Mouse (Mus musculus): ENCODE data around the gene Slc25a35. TPM values are rescaled to one million over a fixed set of nuclear protein-coding genes. Genes with fewer than 3 reads are reported as not detected.

Slc25a35 gene
- total and polyA plus RNA-seq, 3 experiments, result 3.3 to 4.9 TPM; not detected in 1

- TF ChIP-seq TAL1 (IDR thresholded peaks at IDR 0.05; ENCODE audit: low read length), result no peak
- no peak for TF ChIP-seq CHD1 (IDR thresholded peaks at IDR 0.05; ENCODE audit: low read depth, low read length)
- peak; percentile 99 for TF ChIP-seq E2F4 (IDR thresholded peaks at IDR 0.05; ENCODE audit: borderline replicate concordance, low read depth, low read length)
- TF ChIP-seq MYC (IDR thresholded peaks at IDR 0.05; ENCODE audit: low read depth, low read length), result peak; percentile 90
- TF ChIP-seq ZMIZ1 (IDR thresholded peaks at IDR 0.05; ENCODE audit: low read depth, low read length), result peak; percentile 94
- no peak for TF ChIP-seq USF1 (IDR thresholded peaks at IDR 0.05; ENCODE audit: low read depth, low read length)
- no peak for TF ChIP-seq GABPA (IDR thresholded peaks at IDR 0.05; ENCODE audit: low read depth, low read length)
These were observed 47.9 kb downstream of the Slc25a35 start, which contains the start of gene Ctc1 (continued) for GRCm38 (mm10) chr11:69015644-69016441.

DNA sequence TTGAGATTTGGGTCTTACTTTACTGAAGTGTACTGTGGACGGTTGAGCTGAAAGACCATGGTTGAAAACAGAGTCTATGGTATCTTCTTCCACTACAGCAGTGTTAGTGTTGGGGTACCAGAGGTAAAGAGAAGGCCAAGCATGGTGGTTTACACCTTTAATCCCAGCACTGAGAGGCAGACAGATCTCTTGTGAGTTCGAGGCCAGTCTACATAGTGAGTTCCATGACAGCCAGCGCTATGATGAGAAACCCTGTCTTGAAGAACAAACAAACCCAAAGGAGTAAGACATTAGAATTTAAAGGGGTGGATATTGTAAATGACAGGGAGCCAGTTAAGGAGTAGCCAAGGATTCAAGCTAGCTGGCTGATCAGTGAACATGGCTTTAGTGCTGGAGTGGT, 48.8 kb downstream of the Slc25a35 start:
- Histone ChIP-seq H3K27me3 (ENCODE audit: control insufficient read depth in 1 of 2, insufficient read depth in 2 of 2, low read length in 2 of 2) (no peaks in the 10 kb centered on the region), H3K27ac (ENCODE audit: control insufficient read depth, low read depth, low read length) (peak overlapping the region; percentile 98), H3K4me1 (ENCODE audit: control insufficient read depth in 1 of 2, insufficient read depth in 2 of 2, low read length in 2 of 2) (peaks cover 2 to 16% of the 10 kb centered on the region in 2 experiments), H3K79me2 (ENCODE audit: control insufficient read depth, insufficient read depth, low read length, poor library complexity) (peaks cover 15% of the 10 kb centered on the region), H3K36me3 (ENCODE audit: control insufficient read depth in 1 of 2, insufficient read depth in 2 of 2, low read length in 2 of 2) (peaks cover 0 to 11% of the 10 kb centered on the region in 2 experiments; a peak in 2 of 4 replicates), H3K9me3 (replicated peaks; ENCODE audit: insufficient read depth, low read length) (no peaks in the 10 kb centered on the region), H3K4me3 (ENCODE audit: control insufficient read depth in 1 of 2, insufficient read depth in 1 of 2, low read depth in 2 of 2, low read length in 2 of 2) (peak overlapping the region; percentile 52 to 96), H3K9ac (ENCODE audit: control insufficient read depth, low read depth, low read length, poor library complexity, severe bottlenecking) (peak overlapping the region; percentile 97)
- no peak for TF ChIP-seq TAL1 (IDR thresholded peaks at IDR 0.05; ENCODE audit: low read length)
- no peak for TF ChIP-seq MAFK (IDR thresholded peaks at IDR 0.05; ENCODE audit: borderline replicate concordance, low read depth, low read length)
- no peak for TF ChIP-seq TBP (IDR thresholded peaks at IDR 0.05; ENCODE audit: low read depth, low read length)
- no peak for DNase-seq (ENCODE audit: low read depth, low spot score)

DNA sequence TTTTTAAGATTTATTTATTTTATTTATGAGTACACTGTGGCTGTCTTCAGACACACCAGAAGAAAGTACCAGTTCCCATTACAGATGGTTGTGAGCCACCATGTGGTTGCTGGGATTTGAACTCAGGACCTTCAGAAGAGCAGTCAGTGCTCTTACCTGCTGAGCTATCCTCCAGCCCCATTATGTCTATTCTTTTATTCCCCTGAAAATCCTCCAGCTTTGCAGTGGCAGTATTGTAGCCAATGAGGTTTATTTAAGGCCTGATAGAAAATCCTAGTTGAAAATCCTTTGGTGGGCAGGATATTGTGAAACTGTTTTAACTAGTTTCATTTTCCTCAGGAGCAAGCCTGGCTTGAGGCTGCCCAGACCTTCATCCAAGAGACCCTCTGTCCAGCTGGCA, 52.8 kb downstream of the Slc25a35 start:
- no peak for DNase-seq (ENCODE audit: low read depth, low spot score)
- Histone ChIP-seq H3K9me3 (replicated peaks; ENCODE audit: insufficient read depth, low read length) (no peaks in the 10 kb centered on the region), H3K4me3 (ENCODE audit: control insufficient read depth in 1 of 2, insufficient read depth in 1 of 2, low read depth in 2 of 2, low read length in 2 of 2) (no peak overlapping the region), H3K27me3 (ENCODE audit: control insufficient read depth in 1 of 2, insufficient read depth in 2 of 2, low read length in 2 of 2) (no peaks in the 10 kb centered on the region), H3K9ac (ENCODE audit: control insufficient read depth, low read depth, low read length, poor library complexity, severe bottlenecking) (no peak overlapping the region), H3K4me1 (ENCODE audit: control insufficient read depth in 1 of 2, insufficient read depth in 2 of 2, low read length in 2 of 2) (peaks cover 2 to 11% of the 10 kb centered on the region in 2 experiments; a peak in 3 of 4 replicates), H3K27ac (ENCODE audit: control insufficient read depth, low read depth, low read length) (no peak overlapping the region), H3K79me2 (ENCODE audit: control insufficient read depth, insufficient read depth, low read length, poor library complexity) (peaks cover 13% of the 10 kb centered on the region), H3K36me3 (ENCODE audit: control insufficient read depth in 1 of 2, insufficient read depth in 2 of 2, low read length in 2 of 2) (peaks cover 7% of the 10 kb centered on the region in 2 experiments; a peak in 3 of 4 replicates)
- peak; percentile 90 for TF ChIP-seq TBP (IDR thresholded peaks at IDR 0.05; ENCODE audit: low read depth, low read length)
- no peak for TF ChIP-seq BHLHE40 (IDR thresholded peaks at IDR 0.05; ENCODE audit: borderline replicate concordance, low read depth, low read length)

Other genes with a start within 250 kb of the Slc25a35 start
- 59.6 and 70.7 TPM in 2 replicates for gene Ndel1, start 96.3 kb upstream of the Slc25a35 start, total RNA-seq (2012; rRNA removed)
- gene Ndel1, start 96.3 kb upstream of the Slc25a35 start, polyA plus RNA-seq (2012; ENCODE audit: insufficient read depth in 1 of 2, insufficient read length in 2 of 2, low read depth in 1 of 2, low replicate concordance in 2 of 2, missing spikeins in 1 of 2), result 10 to 100 TPM; 55.0 to 61.2 TPM
- gene Rnf222, start 79.6 kb upstream of the Slc25a35 start, total RNA-seq (2012; rRNA removed), result 0.23 TPM in 2 replicates
- under 1 TPM in 1 of 2 experiments, not detected in 1; 0.28 TPM for gene Rnf222, start 79.6 kb upstream of the Slc25a35 start, polyA plus RNA-seq (2012; ENCODE audit: insufficient read depth in 1 of 2, insufficient read length in 2 of 2, low read depth in 1 of 2, low replicate concordance in 2 of 2, missing spikeins in 1 of 2)
- gene Rpl26, start 66.5 kb upstream of the Slc25a35 start, total RNA-seq (2012; rRNA removed), result 5,179 and 5,512 TPM in 2 replicates
- gene Rpl26, start 66.5 kb upstream of the Slc25a35 start, polyA plus RNA-seq (2012; ENCODE audit: insufficient read depth in 1 of 2, insufficient read length in 2 of 2, low read depth in 1 of 2, low replicate concordance in 2 of 2, missing spikeins in 1 of 2), result 1,000 to 10,000 TPM in 1 of 2 experiments, not detected in 1; 3,167 TPM
- not detected in 2 replicates for gene Odf4, start 41.0 kb upstream of the Slc25a35 start, total RNA-seq (2012; rRNA removed)
- not detected for gene Odf4, start 41.0 kb upstream of the Slc25a35 start, polyA plus RNA-seq (2012; ENCODE audit: insufficient read depth in 1 of 2, insufficient read length in 2 of 2, low read depth in 1 of 2, low replicate concordance in 2 of 2, missing spikeins in 1 of 2)
- gene Arhgef15, start 10.7 kb upstream of the Slc25a35 start, total RNA-seq (2012; rRNA removed), result 0.23 TPM in 1 of 2 replicates, not detected in the other
- under 1 TPM in 1 of 2 experiments, not detected in 1; 0.74 TPM for gene Arhgef15, start 10.7 kb upstream of the Slc25a35 start, polyA plus RNA-seq (2012; ENCODE audit: insufficient read depth in 1 of 2, insufficient read length in 2 of 2, low read depth in 1 of 2, low replicate concordance in 2 of 2, missing spikeins in 1 of 2)
- 182 and 207 TPM in 2 replicates for gene Rangrf, start 7.1 kb downstream of the Slc25a35 start, total RNA-seq (2012; rRNA removed)
- 100 to 1,000 TPM in 1 of 2 experiments, not detected in 1; 159 TPM for gene Rangrf, start 7.1 kb downstream of the Slc25a35 start, polyA plus RNA-seq (2012; ENCODE audit: insufficient read depth in 1 of 2, insufficient read length in 2 of 2, low read depth in 1 of 2, low replicate concordance in 2 of 2, missing spikeins in 1 of 2)
- 124 and 130 TPM in 2 replicates for gene Pfas, start 40.3 kb downstream of the Slc25a35 start, total RNA-seq (2012; rRNA removed)
- 100 to 1,000 TPM in 1 of 2 experiments, 10 to 100 TPM in 1; 63.5 to 149 TPM for gene Pfas, start 40.3 kb downstream of the Slc25a35 start, polyA plus RNA-seq (2012; ENCODE audit: insufficient read depth in 1 of 2, insufficient read length in 2 of 2, low read depth in 1 of 2, low replicate concordance in 2 of 2, missing spikeins in 1 of 2)
- gene Ctc1, start 47.8 kb downstream of the Slc25a35 start, total RNA-seq (2012; rRNA removed), result 16.0 and 19.5 TPM in 2 replicates
- 10 to 100 TPM in 1 of 2 experiments, not detected in 1; 59.1 TPM for gene Ctc1, start 47.8 kb downstream of the Slc25a35 start, polyA plus RNA-seq (2012; ENCODE audit: insufficient read depth in 1 of 2, insufficient read length in 2 of 2, low read depth in 1 of 2, low replicate concordance in 2 of 2, missing spikeins in 1 of 2)
- gene Aurkb, start 77.5 kb downstream of the Slc25a35 start, total RNA-seq (2012; rRNA removed), result 120 and 124 TPM in 2 replicates
- 100 to 1,000 TPM; 159 to 170 TPM for gene Aurkb, start 77.5 kb downstream of the Slc25a35 start, polyA plus RNA-seq (2012; ENCODE audit: insufficient read depth in 1 of 2, insufficient read length in 2 of 2, low read depth in 1 of 2, low replicate concordance in 2 of 2, missing spikeins in 1 of 2)
- 9.2 and 10.2 TPM in 2 replicates for gene Borcs6, start 91.6 kb downstream of the Slc25a35 start, total RNA-seq (2012; rRNA removed)
- gene Borcs6, start 91.6 kb downstream of the Slc25a35 start, polyA plus RNA-seq (2012; ENCODE audit: insufficient read depth in 1 of 2, insufficient read length in 2 of 2, low read depth in 1 of 2, low replicate concordance in 2 of 2, missing spikeins in 1 of 2), result 1 to 10 TPM in 1 of 2 experiments, not detected in 1; 9.3 TPM
- gene Tmem107, start 102.7 kb downstream of the Slc25a35 start, total RNA-seq (2012; rRNA removed), result 44.8 and 47.0 TPM in 2 replicates
- 10 to 100 TPM in 1 of 2 experiments, not detected in 1; 79.5 TPM for gene Tmem107, start 102.7 kb downstream of the Slc25a35 start, polyA plus RNA-seq (2012; ENCODE audit: insufficient read depth in 1 of 2, insufficient read length in 2 of 2, low read depth in 1 of 2, low replicate concordance in 2 of 2, missing spikeins in 1 of 2)
- gene Vamp2, start 120.4 kb downstream of the Slc25a35 start, total RNA-seq (2012; rRNA removed), result 3.3 and 4.2 TPM in 2 replicates
- gene Vamp2, start 120.4 kb downstream of the Slc25a35 start, polyA plus RNA-seq (2012; ENCODE audit: insufficient read depth in 1 of 2, insufficient read length in 2 of 2, low read depth in 1 of 2, low replicate concordance in 2 of 2, missing spikeins in 1 of 2), result 10 to 100 TPM in 1 of 2 experiments, not detected in 1; 28.9 TPM
- 4.5 and 5.6 TPM in 2 replicates for gene Per1, start 127.1 kb downstream of the Slc25a35 start, total RNA-seq (2012; rRNA removed)
- gene Per1, start 127.1 kb downstream of the Slc25a35 start, polyA plus RNA-seq (2012; ENCODE audit: insufficient read depth in 1 of 2, insufficient read length in 2 of 2, low read depth in 1 of 2, low replicate concordance in 2 of 2, missing spikeins in 1 of 2), result 10 to 100 TPM in 1 of 2 experiments, not detected in 1; 34.9 TPM
- gene Hes7, start 152.3 kb downstream of the Slc25a35 start, total RNA-seq (2012; rRNA removed), result 0.08 TPM in 1 of 2 replicates, not detected in the other
- gene Hes7, start 152.3 kb downstream of the Slc25a35 start, polyA plus RNA-seq (2012; ENCODE audit: insufficient read depth in 1 of 2, insufficient read length in 2 of 2, low read depth in 1 of 2, low replicate concordance in 2 of 2, missing spikeins in 1 of 2), result 1 to 10 TPM in 1 of 2 experiments, not detected in 1; 1.4 TPM
- 0.08 TPM in 1 of 2 replicates, not detected in the other for gene 9130213A22Rik, start 154.5 kb downstream of the Slc25a35 start, total RNA-seq (2012; rRNA removed)
- gene 9130213A22Rik, start 154.5 kb downstream of the Slc25a35 start, polyA plus RNA-seq (2012; ENCODE audit: insufficient read depth in 1 of 2, insufficient read length in 2 of 2, low read depth in 1 of 2, low replicate concordance in 2 of 2, missing spikeins in 1 of 2), result under 1 TPM in 1 of 2 experiments, not detected in 1; 0.26 TPM
- gene Aloxe3, start 157.8 kb downstream of the Slc25a35 start, total RNA-seq (2012; rRNA removed), result not detected in 2 replicates
- gene Aloxe3, start 157.8 kb downstream of the Slc25a35 start, polyA plus RNA-seq (2012; ENCODE audit: insufficient read depth in 1 of 2, insufficient read length in 2 of 2, low read depth in 1 of 2, low replicate concordance in 2 of 2, missing spikeins in 1 of 2), result under 1 TPM in 1 of 2 experiments, not detected in 1; 0.13 TPM
- not detected in 2 replicates for gene Alox12b, start 188.9 kb downstream of the Slc25a35 start, total RNA-seq (2012; rRNA removed)
- gene Alox12b, start 188.9 kb downstream of the Slc25a35 start, polyA plus RNA-seq (2012; ENCODE audit: insufficient read depth in 1 of 2, insufficient read length in 2 of 2, low read depth in 1 of 2, low replicate concordance in 2 of 2, missing spikeins in 1 of 2), result not detected
- gene Alox8, start 229.7 kb downstream of the Slc25a35 start, total RNA-seq (2012; rRNA removed), result 0.31 and 0.56 TPM in 2 replicates
- gene Alox8, start 229.7 kb downstream of the Slc25a35 start, polyA plus RNA-seq (2012; ENCODE audit: insufficient read depth in 1 of 2, insufficient read length in 2 of 2, low read depth in 1 of 2, low replicate concordance in 2 of 2, missing spikeins in 1 of 2), result under 1 TPM in 1 of 2 experiments, not detected in 1; 0.07 TPM